Mouse (Mus musculus): ENCODE results near the gene 1700001P01Rik.

1700001P01Rik gene

DNA sequence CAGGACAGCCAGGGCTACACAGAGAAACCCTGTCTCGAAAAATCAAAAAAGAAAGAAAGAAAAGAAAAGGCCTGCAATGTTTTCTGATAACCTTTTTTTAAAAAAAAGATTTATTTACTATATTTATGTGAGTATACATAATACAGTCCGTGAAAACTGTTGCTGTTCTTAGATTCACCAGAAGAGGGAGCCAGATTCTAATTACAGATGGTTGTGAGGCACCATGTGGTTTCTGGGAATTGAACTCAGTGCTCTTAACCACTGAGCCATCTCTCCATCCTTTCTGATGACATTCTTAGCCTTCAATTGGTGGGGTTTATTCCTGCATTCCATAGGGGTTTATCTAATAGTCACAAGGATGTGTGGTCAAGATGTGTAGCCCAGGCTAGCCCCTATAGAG, 17.4 kb upstream of the 1700001P01Rik start:
- WGBS: 4% methylated on average over 2 of the region's 2 CpGs

DNA sequence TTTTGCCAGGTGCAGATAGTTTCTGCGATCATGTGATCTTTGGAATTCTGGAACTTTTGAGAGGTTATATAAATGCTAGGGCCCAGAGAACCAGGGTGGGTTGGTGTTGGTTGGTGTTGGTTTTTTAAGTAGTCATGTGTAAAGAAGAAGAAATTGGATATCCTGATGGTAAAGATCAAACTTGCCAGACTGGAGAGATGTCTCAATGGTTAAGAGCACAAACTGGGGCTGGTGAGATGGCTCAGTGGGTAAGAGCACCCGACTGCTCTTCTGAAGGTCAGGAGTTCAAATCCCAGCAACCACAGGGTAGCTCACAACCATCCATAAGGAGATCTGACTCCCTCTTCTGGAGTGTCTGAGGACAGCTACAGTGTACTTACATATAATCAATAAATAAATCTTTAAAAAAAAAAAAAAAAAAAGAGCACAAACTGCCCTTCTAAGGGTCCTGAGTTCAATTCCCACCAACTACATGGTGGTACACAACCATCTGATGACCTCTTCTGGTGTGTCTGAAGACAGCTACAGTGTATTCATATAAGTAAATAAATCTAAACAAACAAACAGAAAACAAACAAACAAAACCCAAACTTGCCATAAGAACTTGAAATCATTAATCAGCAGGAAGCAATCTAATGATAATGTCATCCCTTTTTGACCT, 15.2 kb upstream of the 1700001P01Rik start:
- 79% methylated on average over 2 of the region's 2 CpGs for WGBS

DNA sequence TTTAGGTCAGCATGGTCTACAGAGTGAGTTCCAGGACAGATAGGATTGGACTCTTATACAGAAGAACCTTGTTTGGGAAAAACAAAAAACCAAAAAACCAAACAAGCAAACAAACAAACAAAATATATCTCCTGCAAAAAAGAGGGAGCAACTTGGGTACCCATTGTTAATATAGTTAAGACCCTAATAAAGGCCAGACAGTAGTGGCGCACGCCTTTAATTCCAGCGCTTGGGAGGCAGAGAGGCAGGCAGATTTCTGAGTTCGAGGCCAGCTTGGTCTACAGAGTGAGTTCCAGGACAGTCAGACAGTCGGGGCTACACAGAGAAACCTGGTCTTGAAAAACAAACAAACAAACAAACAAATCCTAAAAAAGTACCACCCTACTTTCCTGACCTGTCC, 14.0 kb upstream of the 1700001P01Rik start:
- WGBS: 86% methylated on average over 5 of the region's 5 CpGs

DNA sequence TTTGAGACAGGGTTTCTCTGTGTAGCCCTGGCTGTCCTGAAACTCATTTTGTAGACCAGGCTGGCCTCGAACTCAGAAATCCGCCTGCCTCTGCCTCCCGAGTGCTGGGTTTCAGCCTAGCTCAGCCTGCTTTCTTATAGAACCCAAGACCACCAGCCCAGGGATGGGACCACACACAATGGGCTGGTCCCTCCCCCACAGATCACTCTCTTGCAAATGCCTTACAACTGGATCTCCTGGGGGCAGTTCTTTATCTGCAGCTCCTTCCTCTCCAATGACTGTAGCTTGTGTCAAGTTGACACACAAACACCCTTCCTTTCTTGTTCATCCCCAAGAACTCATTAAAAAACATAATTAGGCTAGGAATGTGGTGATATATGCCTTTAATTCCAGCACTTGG, 12.2 kb upstream of the 1700001P01Rik start:
- 89% methylated on average over 3 of the region's 3 CpGs for WGBS

DNA sequence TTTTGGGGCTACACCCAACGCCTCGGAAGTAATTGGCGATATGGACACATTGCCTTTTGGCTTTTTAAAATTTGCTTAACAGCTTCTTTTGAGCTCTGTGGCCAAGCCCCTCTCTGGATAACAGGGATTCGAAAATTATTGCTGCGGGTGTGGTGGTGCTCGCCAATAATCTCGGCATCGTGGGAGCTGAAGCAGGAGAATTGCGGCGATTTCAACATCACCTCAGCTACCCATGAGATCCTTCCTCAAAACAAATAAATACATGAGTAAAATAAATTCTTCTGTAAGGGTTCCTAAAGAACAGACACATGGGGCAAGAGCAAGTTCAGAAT, 6.8 kb upstream of the 1700001P01Rik start:
- under 1% methylated on average over 10 of the region's 10 CpGs for WGBS

DNA sequence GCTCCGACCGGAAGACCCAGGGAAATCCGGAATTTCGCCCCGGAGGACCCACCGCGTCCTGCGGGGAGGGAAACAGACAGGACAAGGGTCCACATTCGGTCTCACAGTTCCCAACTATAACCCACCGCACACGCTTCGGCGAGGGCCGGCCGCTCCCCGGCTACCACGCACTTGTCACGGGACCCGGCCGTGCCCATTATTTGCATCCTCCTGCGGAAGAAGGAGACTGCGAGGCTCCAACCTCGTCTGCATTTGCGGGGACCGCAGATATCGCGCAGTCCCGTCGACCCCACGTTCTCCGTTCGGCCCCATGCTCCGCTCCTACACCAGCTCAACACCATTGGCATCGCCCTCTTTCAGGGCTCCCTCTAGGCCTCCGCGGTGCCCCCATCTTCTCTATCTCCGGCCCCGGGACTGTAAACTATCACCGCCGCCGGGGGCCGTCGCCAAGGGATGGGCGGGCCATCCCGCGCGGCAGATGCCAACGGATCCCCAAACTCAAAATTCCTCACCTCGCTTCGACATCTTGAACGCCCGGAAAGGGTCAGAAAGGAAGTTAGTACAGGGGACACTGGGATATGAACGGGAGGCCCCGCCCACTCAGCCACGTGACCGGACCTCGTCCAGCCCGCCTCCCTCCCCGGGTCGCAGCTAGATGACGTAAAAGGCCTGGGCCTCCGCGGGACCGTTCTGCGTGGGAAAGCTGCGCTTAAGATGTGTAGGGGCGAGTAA, 6.3 kb upstream of the 1700001P01Rik start, which contains the start of gene Rpl23:
TSS of gene Rpl23 (minus strand) at position 606 of the 732 bp plus-strand sequence.
- WGBS: under 1% methylated on average over 67 of the region's 67 CpGs

DNA sequence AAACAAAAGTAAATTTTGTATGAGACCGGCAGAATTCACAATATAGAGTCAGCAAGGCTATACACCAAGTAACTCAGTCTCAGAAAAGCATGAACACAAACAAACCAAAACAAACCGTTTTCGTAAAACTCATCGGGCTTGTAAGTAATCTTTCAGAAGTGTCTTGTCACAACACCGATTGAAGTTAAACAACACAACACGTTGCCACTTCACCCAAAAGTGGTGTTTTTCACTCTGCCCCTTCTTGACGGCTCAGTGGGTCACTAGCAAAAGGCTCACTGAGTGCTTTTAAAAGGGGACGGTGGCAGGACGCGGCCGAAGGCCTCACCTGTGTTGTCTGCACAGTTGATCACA, 5.7 kb upstream of the 1700001P01Rik start:
- 2% methylated on average over 11 of the region's 11 CpGs for WGBS

DNA sequence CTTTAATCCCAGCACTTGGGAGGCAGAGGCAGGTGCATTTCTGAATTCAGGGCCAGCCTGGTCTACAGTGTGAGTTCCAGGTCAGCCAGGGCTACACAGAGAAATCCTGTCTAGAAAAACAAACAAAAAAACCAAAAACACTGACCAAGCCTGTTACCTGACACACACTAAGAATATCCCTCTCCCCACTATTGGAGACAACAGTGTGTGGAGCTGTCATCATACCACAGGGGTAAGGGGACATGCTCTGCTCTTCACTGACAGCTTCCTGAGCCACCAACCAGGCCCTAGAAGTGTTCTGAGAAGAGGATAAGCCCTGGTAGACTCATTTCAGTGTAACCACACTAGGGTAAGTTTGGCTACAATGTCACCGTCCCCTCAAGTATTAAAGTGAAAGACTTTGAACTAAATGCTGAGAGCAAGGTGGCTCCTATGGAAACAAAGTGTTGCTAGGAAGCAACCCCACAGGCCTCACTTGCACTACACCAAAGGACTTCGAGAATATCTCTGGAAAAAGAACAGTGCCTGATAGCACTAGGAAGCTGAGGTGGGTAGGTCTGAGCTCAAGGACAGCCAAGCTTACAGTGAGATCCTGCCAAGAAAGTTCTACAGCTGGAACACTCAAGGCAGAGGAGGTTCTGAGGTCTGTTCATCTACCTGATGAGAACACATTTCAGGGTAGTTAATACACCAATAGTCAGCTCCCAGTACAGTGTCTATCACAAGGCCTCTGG, 4.4 kb upstream of the 1700001P01Rik start:
- 50% methylated on average over 2 of the region's 2 CpGs for WGBS

DNA sequence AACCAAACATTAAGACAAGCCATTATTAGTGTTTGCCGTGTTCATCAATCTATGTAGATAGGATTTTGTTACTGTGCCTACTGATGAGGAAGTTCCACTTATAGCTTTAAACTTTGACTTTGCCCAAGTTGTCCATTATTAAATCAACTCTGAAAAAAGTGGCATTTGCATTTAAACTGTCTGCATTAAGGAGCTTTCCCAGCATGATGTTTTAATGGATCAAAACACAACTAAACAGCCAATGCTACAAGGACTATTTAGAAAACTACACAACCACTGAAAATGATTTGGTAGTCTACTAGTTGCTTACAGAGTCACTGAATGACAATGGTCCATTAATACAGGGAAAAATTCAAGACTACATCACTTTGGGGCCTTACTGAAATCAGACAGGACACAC, 3.2 kb upstream of the 1700001P01Rik start:
- 93% methylated on average over 1 of the region's 1 CpGs for WGBS

DNA sequence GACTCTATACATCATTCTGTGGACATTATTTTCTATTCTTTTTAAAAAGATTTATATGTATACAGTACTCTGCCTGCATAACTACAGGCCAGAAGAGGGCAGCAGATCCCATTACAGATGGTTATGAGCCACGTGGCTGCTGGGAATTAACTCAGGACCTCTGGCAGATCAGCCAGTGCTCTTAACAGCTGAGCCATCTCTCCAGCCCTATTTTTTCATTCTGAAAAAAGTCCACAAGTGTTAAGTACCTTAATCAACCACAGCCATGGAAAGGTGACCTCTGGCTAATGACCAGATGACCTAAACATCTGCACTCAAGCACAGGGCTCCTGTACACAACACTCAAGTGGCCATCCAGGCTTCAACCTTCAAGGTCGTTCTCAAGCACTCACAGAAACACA, 1.4 kb upstream of the 1700001P01Rik start:
- WGBS: 43% methylated on average over 2 of the region's 2 CpGs

DNA sequence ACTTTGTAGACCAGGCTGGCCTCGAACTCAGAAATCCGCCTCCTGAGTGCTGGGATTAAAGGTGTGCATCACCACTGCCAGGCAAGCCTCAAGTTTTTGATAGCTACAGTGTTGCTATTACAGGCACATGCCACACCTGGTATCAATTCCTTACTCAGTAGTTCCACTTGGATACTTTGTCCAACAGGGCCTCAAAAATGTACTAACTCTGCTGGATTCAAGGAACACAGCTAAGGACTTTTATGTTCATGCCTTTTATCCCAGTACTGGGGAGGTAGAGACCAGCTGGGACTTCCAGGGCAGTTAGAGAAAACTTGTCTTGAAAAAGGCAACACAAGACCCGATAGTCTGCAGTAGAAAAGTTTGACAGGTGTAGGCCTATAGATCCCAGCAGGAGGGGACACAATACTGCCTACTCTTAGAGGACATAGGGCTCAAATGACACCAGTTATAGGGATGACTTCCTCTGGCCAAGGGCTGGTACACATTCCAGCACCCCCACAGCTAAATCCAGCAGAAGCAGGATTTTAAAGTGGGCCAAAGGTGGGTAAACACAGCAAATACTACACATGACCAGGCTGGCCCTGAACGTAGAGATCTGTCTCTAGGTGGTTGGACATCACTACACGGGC, 895 bp upstream of the 1700001P01Rik start:
- 61% methylated on average over 5 of the region's 5 CpGs for WGBS

DNA sequence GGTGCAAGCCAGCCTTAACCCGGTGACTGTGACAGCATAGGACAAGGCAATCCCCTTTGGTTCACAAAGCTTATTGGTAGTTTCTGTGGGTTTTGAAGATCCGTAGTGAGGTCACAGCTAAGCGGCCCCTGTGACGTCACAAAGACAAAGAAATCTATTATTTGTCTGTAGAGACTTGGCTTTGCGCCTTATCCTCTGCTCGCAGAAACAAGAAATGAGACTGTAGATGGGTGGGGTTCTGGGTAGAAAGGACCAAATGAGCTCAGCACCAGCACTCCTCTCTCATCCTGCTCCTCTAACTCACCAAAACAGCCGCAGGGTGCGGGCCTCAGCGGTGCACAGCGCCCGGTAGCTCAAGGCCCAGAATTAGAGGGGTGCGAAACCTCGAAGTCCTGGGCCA, 532 bp downstream of the 1700001P01Rik start:
- WGBS: 69% methylated on average over 13 of the region's 13 CpGs

DNA sequence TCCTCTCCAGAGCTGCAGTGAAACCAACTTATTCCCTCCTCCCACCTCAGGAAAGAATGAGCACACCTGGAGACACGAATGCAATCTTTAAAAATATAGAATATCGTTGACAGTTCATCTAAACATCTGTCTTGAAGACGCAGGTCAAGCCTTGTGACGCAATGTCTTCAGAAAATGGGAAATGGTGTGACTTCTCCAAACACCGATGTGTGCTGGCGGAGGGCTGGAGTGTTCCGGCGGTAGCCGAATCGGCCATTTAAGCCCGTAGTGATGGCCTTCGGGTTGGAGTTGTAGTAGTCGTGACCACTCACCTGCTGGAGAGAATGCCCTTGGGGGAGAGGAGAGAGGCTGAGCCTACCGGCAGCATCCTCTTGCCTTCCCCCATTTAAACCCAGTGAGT, 4.3 kb downstream of the 1700001P01Rik start:
- WGBS: 79% methylated on average over 14 of the region's 14 CpGs

DNA sequence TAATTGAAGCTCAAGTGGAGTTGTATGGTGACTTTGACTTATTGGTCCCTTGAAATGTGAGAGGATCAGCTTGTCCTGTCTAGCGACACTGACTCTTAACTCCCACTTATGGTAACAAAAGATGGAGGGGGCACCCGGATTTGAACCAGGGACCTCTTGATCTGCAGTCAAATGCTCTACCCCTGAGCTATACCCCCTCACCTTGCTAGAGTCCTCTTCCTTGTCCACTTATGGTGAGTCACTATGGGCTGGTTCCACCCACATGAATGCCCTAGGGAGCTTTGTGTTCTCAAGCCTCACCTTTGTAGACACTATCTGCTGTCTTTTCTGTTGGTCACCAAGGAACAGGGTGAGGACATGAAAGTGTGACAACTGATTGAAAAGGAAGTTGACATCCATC, 6.0 kb downstream of the 1700001P01Rik start:
- 41% methylated on average over 2 of the region's 2 CpGs for WGBS

DNA sequence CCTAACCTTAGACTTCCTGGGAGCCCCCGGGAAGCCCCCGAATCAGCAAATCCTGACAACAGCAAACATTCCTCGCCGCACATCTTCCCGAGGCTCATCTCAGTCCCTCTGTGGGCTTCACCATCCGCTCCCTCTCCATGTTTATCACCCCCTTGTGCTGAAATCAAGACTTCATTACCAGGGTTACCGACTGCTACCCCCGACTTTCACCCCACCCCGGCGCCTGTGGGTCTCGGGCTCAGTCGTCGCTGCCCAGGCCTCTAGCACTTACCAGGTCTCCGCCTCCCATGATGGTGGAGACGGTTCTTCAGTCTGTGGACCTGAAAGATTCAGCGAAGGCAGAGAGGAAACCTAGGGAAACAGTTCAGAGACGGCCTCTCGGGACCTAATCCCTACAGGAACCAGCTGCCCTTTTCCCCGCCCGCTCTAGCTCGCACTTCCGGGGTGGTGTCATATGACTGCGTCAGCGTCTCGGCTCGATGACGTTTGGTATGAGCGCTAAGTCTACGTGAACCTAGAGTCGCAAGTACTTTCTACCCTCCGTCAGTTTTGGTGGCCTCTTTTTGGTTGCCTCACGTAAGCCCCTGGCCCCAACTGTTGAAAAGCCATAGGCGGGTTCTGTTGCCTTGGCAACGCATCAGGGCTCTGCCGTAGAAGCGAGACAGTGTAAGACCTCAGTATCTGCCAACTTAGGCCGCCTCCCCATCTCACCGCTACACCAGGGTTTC, 9.4 kb downstream of the 1700001P01Rik start, which contains the start of gene Cwc25:
TSS of gene Cwc25 (minus strand) at position 403 of the 728 bp plus-strand sequence.
- WGBS: under 1% methylated on average over 38 of the region's 38 CpGs

DNA sequence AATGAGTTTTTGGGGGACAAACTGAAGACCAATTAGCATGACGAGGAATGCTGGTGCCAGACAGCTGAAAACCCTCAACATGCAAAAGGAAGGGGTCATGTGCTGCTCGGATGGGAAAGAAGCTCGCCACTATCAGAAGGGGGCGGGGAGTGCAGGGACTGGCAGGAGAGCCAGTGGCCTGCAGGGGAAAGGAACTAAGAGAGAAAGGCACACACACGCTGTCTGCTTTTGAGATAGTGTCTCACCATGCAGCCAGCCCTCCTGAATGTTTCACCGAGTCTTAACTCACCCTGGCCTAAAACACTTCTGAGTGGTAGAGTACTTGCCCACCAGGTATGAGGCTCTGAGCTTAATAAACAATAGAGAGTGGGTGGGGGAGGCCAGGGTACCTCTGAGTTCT, 16.8 kb downstream of the 1700001P01Rik start:
- 81% methylated on average over 6 of the region's 6 CpGs for WGBS

DNA sequence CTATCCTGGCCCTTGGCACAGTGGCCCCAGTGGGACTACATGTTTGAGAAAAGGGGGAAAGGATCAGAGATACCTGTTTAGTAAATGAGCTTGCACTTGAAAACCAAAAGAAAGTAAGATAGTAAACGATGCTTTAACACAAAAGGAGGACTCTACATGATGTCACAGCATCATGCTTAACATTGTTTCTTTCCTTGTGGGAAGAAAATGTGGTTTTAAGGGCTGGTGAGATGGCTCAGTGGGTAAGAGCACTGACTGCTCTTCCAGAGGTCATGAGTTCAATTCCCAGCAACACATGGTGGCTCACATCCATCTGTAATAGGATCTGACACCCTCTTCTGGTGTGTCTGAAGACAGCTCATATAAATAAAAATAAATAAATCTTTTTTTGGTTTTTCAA, 17.6 kb downstream of the 1700001P01Rik start:
- WGBS: 94% methylated on average over 1 of the region's 1 CpGs

DNA sequence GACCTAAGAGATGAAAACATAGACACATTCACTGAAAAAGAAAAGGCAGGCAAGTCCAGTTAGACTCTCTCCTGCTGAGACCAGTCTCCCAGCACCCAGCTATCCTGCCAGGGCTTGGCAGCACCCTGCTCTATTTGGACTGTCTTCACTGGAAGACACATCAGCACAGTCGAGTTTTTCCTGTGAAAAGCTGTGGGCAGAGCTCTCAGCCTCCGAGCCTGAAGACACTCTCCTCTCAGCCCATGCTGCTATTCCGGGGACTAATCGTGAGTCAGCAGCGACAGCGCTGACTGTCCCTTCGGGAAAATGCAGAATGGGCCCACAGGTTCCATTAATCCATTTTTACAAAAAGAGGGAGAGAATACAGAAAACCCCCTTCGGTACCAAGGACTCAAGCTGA, 22.4 kb downstream of the 1700001P01Rik start:
- WGBS: 54% methylated on average over 8 of the region's 8 CpGs

DNA sequence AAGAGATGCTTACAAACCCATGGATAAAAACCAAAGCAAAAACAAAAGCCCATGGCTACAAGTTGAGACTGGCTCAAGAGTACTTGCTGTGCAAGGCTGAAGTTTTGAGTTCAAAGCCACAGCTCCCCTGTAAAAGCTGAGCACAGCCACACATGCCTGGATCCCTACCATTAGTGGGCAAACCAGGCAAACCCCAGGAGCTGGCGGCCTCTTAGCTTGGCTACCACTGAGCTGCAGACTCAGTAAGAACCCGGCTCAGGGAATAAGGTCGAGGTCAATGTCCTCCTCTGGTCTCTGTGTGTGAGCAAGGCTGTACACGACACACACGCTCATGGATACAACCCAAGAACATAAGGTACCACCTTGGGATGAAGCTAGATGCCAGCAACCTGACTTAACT, 27.2 kb downstream of the 1700001P01Rik start:
- WGBS: 82% methylated on average over 5 of the region's 5 CpGs

DNA sequence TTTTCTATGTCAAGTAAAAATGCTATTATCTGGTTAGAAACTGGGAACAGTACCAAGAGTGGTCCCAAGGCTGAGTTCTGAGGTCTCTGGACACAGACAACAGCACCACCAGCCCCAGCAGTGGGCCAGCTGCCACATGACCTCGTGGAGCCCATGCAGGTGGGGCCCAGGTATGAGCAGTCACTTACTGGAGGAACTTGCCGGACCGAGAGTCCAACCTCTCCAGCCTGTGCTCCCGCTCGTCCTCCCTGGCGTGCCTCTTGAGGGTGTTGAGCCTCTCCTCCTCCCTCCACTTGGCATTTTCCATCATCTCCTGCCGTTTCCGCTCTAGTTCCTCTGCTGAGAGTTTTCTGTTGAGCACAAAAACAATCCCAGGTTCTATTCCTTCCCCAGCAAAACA, 27.9 kb downstream of the 1700001P01Rik start:
- WGBS: 81% methylated on average over 8 of the region's 8 CpGs

DNA sequence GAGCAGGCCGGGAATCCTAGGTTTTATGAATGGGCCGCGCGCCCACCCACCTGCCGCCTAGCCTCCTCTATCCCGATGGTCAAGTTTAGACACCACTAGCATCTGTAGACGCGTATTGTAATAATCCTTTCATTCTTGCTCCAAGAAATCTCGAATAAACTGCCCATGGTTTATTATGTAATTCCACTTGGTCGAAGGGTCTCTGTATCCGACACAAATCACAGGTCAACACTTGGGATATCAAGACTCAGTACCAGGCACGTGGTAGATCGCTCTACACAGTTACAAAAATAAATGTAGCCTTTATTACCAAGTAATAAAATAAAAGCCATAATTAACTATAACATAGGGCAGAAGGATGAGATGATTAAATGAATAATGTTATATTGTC, 30.4 kb downstream of the 1700001P01Rik start:
- WGBS: 5% methylated on average over 13 of the region's 13 CpGs

All from cerebral cortex, adult 2 months (tissue).